Mouse (Mus musculus) lung, postnatal 0 days (tissue): ENCODE data around the gene Khdc1c.

Experiments used
- CTCF ChIP-seq: IDR thresholded peaks from 2 replicates; pipeline ENCODE4 v1.5.1; 2016; ENCODE audit warnings: antibody characterized with exemption, mild to moderate bottlenecking
- EP300 ChIP-seq: IDR thresholded peaks from 2 replicates; pipeline ENCODE4 v1.6.1; 2016; ENCODE audit warnings: antibody characterized with exemption, mild to moderate bottlenecking, control low read depth

DNA sequence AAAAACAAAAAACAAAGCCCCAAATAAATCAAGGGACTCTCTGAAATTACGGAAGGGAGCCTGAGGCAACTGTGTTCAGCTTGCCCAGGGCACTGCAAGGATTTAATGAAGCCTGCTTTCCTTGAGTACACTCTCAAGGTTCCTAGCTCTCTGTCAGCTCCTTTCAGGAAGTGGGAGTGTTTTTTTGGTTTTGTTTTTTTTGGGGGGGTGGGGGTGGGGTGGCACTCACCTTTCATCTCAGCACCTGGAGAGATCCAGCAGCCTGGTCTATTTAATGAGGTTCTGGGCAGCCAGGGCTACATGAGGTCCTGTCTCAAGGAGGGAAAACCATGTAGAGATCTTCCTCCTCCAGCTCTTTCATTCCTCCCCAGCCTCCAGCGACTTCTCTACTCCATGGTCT lies 18.8 kb upstream of the Khdc1c start, which contains the start of gene Khdc1a:
- TF ChIP-seq CTCF: no peak
- no peak for TF ChIP-seq EP300
